Mouse (Mus musculus): ENCODE results near the gene Tmem131l.

The Tmem131l gene

DNA sequence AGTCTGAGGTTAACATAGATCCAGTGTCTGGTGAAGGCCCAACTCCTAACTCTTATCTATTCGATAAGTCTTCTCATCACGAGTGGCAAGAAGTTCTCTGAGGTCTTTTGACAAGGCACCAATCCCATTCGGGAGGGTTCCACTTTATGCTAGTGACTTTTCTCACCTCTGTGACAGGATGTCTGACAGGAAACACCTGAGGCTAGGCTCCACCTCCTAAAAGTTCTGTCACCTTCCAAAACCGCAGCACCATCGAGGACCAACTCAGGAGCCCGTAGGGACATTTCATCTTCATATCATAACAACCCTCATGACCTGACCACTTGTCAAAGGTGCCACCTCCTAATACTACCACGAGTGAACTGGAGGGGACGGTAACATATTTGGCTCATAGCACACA is 6.2 kb upstream of the Tmem131l start:
- no peak for DNase-seq

DNA sequence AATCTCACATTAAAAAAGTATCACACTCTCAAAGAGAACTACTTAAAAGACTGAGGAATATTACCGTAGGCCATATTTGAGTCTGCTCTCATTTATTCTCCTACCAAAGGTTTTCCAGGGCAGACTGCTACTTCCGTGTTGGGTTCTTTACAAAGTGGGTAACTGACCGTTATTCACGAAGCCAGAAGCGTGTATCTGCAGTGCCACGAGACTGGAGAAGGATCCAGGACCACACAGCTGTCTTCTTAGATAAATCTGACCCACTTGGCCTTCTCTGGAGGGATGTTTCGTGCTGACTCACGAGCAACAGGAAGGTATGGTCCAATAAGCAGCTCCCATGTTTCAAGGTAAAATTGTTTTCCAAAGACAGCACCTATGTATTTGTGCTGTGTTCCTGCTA is 1.8 kb upstream of the Tmem131l start:
- DNase-seq, result no peak

DNA sequence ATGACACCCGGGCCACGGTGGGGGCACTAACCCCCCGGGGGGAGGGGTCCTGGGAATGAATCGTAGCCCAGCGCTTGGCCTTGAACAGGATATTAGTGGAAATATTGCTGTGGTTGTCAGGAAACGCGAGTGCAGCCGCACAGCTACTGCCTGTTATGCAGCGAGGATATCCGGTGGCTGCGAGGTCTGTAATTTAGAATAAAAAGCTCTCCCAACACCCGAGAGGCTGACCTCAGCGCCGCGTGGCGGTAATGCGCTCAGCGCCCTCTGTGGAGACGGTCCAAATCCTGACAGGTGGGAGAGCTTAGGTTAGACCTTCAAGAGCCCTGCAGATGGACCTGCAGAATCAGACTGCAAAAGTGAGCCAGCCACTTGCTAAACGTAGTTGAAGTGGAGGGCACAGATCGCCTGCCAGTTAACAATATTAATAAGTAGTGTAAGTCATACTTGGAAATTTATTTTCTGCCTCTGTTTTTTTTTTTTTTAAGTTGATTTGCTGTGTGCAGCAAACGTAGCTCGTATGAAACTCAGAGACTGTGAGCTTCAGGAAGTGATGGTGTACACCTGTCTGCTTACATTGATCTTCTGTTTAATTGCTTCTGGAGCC is 604 bp upstream of the Tmem131l start:
- peak; percentile 63 to 79 for DNase-seq

DNA sequence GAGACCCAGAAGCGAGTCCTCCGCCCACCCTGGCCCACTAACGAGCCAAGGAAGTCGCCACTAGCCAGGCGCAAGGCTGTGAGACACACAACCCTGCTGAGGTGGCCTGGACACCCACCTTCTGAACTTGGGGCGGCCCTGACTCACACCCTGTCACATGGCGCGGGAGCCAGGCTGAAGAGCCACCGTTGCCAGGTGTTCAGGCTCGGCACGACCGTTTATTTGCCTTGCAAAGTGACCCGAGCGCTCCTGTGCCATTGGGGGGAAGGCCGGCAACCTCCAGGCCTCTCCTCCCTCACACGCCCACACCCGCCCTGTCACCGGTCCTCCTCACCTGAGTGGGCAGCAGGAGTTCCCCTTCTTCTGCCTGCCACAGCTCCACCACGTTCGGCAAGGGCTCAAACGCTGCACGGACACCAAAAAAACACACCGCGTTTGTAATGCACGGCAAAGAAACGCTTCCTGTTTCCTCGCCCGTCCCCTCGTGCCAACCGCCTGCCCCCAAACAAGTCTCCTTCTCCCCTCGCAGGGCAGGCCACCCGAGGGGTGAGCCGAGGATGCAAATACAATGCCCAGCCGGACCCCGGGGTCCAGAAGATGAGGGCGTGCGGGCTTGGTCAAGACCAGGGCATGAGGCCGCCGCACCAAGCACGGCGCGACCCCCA is 862 bp downstream of the Tmem131l start:
- DNase-seq, result peak; percentile 71 to 77

DNA sequence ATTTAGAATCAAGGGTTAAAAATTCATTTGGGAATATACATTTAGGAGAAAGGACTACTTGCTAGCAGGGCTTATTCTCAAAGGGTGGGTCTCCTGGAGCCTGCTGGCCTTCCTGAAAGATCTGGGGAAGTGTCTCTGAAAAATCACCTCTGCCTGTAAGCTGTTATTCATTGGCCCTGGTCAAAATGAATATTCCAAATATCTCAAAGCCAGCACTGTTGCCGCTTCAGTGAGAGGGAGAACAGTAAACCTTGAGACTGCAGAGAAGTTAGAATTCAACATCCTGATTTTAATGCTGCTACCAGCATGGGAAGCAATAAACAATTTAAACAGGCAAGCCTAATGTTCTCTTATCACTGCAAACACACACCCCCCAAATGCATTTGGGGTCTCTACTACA is 1.8 kb downstream of the Tmem131l start:
- DNase-seq, result no peak

DNA sequence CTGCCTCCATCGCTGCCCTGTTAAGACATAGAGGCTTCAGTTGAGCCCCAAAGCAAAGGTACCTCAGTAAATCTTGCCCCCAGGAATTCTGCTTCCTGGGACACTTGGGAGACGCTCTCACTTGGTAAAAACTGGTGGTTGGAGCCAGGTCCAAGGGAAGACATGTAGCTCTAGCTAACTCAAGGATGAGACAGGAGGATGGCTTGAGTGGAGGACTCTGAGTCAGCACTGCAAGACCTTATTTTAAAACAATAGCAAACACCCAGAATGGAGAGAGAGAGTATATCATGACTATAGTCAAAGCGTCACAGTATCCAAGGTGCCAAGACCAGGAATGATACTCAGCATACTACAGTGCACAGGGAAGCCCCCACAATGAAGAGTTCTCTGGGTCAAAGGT is 2.4 kb downstream of the Tmem131l start:
- DNase-seq, result no peak

DNA sequence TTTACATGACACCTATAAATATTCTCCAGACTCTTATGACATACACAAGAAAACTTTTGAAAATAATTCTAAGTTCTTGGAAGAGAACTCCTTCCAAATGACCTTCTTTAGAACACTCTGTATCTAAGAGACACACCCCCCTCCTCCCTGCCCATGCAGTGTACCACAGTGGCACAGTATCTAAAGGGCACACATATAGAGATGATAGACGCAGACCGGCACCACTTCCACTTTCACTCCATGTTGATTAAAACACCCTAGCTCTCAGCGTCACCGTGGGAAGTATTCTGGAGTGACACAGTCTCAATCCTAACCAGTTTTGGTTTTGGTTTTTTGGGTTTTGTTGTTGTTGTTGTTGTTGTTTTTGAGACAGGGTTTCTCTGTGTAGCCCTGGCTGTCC is 3.1 kb downstream of the Tmem131l start:
- DNase-seq, result no peak

DNA sequence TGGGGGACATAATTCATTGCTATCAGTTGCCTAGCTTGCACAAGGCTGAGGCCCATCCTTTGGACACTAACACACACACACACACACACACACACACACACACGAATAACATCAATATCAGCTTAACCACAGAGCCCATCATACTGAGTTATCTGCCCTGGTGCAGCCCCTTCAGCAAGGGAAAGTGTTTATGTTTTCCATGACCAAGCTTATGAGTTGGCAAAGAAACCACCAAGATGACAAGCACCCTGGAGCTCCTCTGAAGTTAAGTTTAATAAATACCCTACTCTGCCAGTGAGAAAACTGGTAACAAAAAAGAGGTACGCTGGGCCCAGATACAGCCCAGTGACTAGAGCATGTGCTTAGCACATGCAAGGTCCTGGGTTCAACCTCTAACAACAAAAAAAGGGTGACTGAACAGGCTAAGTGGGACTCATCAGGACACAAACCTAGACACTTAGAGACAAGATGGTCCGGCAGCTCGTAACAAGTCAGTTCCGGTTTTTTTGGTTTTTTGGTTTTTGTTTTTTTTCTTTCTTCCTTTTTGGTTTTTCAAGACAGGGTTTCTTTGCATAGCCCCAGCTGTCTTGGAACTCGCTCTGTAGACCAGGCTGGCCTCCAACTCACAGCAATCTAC is 4.1 kb downstream of the Tmem131l start:
- no peak for DNase-seq

DNA sequence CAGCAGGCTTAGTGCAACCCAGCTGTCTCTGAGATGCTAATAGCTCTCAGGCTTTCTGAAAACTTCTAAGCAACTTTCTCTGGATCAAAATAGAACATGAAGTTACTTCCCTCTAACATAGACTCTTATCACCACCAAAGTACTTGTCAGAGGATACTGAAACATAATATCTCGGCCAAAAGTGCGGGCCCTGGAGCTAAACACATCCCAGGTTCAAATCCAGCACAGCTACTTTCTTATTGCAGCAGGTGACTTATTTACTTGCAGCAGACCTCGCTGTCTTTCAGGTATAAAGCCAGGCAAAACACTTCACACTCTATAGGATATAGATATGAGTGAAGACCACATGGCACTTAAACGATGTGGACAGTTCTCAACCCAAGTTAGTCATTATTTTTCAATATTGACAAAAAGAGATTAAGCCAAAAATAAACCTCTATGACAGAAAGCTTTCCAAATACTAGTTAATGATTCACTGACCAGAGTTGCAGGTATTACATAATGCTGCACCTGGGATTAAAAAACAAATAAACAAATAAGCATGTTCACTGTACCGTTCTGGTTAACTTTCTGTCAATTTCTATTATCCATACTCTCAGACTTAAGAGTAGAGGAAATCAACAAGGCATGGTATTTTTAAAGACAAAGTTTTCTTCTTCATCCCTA is 5.7 kb downstream of the Tmem131l start:
- DNase-seq, result no peak

DNA sequence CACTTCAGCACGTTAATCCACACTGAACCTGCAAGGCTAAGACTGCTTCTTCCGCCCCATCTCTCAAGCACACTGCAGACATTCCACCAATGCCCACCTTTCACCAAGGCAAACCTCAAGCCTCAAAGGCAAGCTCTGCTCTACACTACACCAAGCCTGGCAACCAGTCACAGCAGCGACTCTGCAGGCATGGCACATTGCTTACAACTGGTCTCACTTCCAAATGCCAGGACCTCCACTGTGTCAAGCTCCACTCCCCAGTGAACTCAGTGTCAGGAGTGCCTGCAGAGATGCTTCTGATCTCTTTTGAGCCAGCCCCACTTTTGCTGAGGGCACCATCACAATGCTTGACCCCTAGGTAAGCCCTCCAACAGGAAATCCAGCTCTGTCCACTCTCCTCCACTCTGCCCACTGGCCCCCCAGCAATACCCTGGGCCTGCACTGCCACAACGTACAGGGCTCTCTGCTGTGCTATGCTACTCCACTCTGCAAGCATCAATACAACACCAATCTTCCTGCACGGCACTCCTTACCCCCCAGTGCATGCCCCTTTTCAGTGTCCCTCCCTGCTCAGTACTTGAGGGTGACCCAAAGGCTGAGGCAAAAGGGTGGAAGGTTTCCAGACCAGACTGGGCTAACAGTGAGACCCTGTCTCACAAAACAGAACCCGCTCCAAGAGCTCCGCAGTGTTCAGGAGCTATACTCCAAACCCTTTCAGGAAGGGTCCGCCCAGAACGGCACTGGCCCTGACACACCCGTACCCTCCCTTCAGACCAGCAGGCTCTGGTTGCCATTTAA is 6.8 kb downstream of the Tmem131l start:
- DNase-seq, result no peak

DNA sequence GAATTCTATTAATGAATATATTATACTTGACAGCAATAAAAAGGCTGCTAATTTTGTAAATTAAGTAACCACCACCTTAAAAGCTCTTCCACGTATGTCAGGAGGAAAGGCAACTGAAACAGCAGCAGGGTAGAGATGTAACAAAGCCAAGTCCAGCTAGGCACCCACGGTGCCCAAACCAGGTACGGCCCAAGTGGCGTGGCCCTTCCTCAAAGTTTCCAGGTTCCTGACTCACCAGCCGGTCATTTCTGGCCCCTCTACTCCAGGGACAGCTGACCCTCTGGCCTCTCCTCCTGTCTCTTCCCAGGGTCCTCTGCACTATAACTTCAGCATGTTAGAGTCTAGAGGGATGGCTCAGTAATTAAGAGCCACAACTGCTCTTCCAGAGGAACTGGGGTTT is 7.6 kb downstream of the Tmem131l start:
- DNase-seq, result no peak

DNA sequence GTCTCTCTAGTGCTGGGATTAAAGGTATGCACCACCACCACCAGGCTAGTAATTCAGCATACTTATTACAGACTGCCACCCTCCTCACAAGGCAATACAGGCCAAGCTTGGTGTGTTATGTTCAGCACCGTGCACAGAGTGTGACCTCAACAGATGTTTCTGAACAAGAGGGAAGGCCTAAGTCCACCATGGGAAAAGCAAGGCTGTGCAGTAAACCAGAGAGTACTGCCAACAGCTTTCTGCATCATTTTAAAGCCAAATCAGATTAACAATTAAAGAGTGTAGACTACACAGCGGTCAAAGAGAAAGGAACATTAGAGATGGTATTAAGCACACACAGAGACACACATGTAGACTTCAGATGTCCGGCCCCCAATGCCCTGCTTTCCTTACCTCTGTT is 8.8 kb downstream of the Tmem131l start:
- DNase-seq, result no peak

DNA sequence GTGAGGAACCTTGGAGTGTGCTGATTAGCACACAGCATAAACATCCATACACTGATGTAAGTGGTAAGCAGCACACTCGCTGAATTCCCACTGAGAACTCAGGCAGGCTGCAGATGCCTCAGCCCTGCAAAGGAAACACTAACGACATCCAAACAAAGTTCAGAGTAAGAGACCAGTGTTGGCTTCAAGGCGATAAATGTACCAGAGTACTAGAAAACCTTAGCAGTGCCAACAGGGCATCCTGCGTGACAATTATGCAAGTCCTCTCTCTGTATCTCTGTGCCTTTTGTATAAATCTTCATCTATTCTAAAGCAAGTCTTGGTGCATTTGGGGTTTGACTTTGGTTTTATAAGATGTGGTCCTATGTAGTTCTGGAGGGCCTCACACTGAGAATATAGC is 11.0 kb downstream of the Tmem131l start:
- DNase-seq, result no peak

DNA sequence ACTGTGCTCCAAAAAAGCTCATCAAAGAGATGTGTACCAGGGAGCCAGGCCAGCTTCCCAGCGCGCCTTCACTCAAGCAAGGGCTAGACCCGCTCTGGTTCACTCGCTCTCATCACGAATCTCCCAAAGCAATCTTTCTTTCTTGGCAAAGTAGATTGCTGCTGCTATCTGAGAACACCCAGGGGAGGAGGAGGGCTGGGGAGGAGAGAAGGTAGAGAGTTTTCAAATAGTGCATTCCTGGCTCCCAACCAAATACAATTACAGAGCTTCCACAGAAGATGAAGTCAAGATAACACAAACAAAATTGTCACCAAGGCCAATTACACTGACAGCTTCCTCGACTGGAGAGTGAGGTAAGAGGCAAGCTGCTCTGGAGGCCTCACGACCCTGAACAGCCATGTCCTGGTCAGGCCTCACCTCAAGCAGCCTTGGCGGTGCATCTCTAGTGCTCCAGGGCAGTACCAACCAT is 12.2 kb downstream of the Tmem131l start:
- no peak for DNase-seq

DNA sequence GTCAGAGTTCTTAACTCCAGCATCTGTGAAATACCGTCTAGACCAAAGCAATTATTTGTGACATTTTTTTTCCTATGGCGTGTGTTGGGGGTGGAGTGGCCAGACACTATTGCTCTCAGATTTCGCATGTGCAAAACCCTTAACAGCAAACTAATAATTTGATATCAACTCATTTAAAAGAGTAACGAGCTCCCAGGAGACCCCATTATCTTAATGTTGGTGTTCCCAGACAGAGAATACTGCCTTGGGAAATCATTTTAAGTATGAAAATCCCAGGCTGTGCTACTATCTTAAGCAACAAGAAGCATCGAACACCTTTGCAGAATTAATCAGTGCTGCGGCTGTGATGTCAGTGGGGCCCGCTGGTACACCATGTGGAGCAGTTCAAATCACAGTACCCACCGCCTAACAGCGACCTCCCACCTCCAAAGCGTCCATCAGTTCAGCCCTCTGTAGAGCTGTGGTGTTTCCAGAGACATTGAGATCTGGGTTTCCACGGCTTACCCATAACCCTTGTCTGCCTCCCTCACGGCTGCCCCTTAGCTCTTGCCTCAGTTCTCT is 15.4 kb downstream of the Tmem131l start:
- DNase-seq, result no peak

DNA sequence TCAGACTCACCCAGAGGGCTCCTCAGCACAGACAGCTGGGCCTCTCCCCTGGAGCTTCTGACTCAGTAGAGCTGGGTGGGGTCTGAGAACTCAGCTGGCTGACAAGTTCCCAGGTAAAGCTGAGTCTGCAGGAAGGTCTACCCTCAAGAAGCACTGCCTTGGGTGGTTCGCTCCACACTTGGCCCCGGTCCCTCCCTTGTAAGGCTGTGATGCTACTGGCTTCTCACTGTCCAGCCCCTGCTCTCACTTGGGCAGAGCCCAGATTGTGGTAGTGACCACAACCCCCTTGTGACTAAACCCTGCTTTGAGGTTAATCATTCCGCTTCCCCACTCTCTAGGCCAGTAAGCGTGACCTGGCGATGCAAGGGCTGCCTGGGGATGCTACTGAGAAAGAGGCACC is 17.3 kb downstream of the Tmem131l start:
- peak in 1 of 2 experiments; percentile 39 for DNase-seq

DNA sequence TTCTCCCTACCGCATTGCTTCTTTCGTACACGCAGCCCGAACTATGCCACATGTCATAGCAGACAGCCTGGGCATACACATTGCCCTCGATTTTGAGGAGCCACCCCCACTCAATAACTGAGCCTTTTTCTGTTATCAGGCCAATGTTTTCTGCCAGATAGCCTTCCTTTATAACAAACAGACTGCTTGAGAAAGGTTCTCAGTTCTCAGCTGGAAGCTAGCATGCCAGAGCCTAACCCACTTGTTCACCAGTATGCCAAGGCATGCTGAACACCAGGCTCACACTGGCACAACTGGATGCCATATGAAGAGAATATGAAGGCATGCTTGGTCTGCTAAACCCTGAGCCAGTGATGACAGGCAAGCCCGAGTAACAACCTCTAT is 17.8 kb downstream of the Tmem131l start:
- DNase-seq, result no peak

DNA sequence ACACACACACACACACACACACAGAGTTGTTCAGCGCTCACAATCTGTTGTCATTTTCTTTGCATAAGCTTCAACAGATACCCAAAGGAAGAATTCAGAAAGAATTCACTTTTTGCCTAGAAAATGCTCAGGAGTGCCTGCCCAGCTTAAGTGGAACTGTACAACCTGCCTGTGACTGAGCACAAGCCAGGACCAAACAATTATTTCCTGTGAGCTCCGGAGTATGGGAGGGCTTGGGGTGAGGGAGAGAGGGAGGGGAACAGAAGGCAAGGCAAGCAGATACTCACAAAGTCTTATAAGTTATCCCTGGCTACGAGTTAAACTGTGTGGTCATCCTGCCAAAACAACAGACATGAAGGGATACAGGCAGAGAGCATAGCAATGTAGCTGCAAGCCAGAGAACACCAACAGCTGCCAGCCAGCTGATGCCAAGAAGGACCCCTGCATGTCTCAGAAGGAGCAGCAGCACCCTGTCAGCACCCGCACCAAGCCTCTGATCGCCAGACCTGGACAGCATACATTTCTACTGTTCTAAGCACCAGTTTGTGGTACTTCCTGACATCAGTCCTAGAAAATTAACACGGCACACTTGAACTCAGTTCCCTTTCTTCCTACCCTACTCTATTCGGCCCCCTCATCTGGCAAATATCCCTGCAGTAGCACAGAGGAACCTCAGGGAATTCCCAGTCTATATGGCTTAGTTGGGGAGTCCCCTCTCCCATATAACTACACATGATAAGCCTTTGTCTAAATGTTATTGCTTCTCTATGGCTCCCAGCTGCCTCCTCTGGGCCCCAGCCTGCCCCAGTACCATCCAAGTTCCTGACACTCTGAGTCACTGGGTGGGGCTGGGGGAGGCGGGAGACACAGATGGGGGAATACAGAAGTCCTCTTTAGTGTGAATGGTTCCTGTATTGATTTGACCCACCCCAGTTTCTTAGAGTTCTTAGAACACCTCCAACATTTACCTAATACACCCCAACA is 18.5 kb downstream of the Tmem131l start:
- DNase-seq, result no peak

DNA sequence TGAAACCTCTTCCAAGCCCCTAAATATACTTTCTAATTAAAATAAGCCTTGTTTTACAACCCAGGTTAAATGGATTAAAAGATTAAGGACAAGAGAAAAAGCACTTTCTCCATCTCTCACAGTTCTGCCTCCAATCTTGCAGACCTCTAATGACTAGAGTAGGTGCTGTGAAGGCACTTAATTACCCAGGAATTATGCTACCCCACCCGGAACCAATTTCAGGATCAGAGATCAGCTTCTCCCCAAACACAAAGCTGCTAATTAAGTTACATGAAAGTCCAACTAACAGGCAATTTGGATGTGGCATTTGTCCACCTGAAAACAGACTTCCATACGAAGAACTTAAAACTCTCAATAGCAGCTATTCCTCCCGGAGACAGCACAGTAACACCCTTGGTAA is 19.4 kb downstream of the Tmem131l start:
- DNase-seq, result no peak

DNA sequence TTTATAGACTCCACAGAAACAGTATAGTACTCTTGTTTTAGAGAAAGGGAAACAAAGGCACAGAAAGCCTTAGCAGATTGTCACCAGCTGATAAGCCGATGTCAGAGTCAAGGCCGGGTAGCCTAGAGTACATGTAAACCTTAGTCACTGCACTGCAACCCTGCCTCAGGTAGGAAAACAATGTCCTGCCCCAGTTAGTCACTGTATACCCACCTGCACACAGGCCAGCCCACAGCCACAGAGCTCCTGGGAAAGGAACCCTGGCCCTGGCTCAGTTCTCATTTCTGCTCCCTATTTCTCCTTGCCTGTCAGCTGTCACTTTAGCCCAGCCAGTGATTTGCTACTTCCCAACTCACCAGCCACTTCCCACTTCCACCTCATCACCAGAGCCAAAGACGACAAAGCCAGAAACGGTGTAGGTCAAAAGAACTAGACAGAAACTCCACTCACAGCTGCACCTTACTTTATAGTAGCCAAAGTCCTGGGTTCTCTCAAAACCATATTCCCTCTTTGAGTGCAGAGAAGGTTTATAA is 24.4 kb downstream of the Tmem131l start:
- no peak for DNase-seq

DNA sequence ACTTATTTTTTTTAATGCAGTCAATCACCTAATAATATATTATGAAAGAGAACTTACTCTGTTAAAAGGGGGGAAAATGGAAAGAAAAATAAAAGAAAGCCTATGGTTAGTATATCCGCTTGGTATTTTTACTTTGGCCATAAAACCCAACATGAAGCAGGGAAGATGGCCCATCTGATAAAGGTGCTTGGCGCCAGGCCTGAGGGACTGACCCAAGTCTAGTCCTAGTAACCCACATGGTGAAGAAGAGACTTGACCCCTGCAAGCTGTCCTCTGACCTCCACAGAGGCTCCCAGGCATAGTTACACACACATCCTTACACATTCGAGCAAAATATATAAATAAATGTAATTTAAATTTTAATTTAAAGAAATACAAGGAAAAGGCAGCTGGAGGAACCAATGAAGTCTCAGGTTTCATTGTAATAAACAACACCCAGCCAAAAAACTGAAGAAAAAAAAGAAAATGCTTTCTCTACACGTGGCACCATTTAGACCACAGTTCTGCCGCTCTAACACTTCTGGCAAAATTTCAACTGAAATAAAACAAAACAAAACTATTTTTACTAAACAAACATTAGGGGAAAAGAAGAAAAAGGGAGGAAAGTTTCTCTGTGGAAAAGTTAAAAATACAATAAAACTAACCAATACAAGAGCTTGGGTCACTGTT is 28.8 kb downstream of the Tmem131l start:
- no peak for DNase-seq

All from kidney, postnatal 4 days (tissue).